Mouse (Mus musculus) liver, adult 2 months (tissue): ENCODE results near the gene Abca4.

Experiments used
- CTCF ChIP-seq: fragments of 200-500 bp; IDR thresholded peaks from 2 replicates; pipeline ENCODE4 v1.5.1; 2011; ENCODE audit warnings: low read depth, low read length, control low read depth
- POLR2A ChIP-seq: fragments of 200-500 bp; IDR thresholded peaks from 2 replicates; pipeline ENCODE4 v1.6.1; 2011; ENCODE audit warnings: low read length, control low read depth; ENCODE audit not compliant: insufficient read depth; ENCODE audit errors: extremely low read depth

- TF ChIP-seq CTCF: no peak
- TF ChIP-seq POLR2A: no peak
These were observed 10.0 kb upstream of the Abca4 start for GRCm38 (mm10) chr3:122034240-122034639.
